Mouse (Mus musculus): Measurements from ENCODE around the gene Gm37240.

DNA sequence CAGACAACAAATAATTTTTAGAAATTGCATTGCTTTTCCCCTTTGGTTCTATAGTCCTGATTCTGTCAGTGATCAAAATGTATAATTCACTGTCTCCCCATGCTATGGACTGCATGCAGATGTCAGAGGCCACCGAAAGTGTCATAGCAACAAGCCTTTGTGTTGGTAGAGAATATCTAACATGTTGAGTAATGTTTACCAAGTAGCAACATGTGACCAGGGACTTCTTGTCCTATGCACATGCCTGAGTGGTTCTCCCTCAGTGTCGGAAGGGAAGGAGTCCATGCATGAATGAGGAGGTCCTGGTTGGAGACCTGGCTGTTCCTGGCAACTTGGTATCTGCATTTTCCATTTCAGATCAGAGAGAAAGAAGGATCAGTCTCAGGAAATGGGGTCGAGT is 221.2 kb downstream of the Gm37240 start:
- TF ChIP-seq POLR2A (IDR thresholded peaks at IDR 0.05; ENCODE audit: borderline replicate concordance, insufficient read depth, low read length) (no peak), CTCF (IDR thresholded peaks at IDR 0.05; ENCODE audit: borderline replicate concordance, insufficient read depth, low read depth, low read length) (no peak)
